Mouse (Mus musculus) spleen, adult 12 weeks (tissue): ENCODE data around the gene Mob1b.

Experiments
- DNase-seq: peaks from one replicate; pipeline ENCODE4 v3.0.0; 2022; ENCODE audit warnings: low spot score

The Mob1b gene

GRCm38 (mm10) chr5:88785059-88785458, 64.4 kb downstream of the Mob1b start:
- no peak for DNase-seq

DNA sequence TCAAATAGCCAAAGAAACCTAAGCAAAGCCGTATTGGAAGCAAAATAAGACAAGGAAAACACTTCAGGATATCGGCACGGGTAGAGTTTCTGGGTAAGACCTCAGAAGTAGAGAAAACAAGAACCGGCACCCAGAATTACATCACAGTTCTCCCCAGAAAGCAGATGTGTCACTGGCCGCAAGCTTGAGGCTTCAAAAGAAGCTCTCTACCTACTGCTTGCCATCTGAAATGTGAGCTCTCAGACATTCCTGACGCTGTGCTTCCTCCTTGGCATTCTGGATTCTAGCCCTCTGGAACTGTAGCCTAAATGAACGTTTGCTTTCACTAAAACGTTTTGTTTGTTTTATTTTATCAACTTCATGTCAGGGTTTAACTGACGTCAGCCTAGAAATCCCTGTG, 70.0 kb downstream of the Mob1b start:
- no peak for DNase-seq

DNA sequence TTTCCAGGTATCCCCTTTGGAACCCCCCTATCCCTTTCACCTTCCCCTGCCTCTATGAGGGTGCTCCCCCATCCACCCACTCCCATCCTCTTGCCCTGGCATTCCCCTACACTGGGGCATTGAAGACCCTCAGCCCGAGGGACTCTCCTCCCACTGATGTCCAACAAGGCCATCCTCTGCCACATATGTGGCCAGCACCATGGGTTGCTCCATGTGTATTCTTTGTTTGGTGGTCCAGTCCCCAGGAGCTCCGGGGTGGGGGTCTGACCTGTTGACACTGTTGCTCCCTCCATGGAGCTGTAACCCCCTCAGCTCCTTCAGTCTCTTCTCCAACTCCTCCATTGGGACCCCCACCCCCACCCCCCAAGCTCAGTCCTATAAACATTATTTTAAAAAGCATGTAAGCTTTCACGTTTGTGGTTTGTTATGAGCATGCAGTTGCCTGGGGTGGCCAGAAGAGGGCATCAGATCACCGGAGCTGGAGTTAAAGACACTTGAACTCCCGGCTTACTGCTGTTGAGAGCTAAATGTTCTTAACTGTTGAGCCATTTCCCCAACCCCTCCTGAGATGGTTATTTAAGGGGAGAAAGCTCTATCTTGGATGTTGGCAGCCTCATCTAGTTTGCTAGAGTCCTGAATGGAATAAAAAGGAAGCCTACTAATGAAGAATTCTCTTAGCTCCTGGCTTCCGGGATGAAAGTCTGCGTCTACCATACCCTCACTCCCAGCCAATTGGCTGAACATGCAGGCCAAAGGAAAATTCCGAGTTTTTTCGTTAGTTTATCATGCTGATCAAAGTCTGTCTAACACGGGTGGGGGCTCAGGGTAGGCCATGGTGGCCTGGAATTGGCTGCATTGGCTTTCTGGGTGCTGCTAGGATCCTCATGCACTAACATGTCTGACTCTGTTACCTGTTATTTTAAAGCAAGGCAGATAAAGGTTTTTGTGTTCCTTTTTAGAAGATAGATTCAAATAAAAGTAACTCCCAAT, 70.9 kb downstream of the Mob1b start:
- DNase-seq = peak; percentile 5

- DNase-seq = no peak
Measured at GRCm38 (mm10) chr5:88793676-88794075, 73.0 kb downstream of the Mob1b start.

DNA sequence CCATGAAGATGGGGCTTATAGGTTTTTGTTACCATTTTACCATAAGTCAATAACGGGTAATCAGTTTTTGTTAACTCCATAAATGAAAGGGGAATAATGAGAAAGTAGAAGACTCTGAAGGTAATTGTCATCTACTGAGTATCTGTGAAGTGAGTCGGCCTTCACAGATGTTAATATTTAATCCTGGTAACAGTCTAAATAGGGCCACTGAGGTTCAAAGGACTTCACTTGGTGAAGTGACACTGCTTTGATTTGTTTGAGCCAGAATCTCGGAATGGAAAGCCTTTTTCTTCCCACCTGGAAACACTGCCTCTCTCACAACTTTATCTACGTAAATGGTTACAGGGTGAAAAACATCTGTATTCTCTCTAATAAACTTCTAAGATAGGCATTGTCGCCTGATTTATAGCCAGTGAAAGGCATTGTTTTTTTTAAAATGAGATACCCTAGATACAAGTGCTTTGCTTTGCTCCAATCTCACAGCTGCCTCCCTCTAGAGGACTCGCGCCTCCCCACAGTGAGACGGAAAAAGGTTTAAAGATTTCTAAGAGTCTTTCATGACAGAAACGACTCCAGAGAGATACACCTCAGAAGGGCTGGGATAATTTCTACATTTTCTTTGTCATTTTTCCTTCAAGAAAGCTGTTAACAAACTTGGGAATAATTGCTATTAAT, 75.4 kb downstream of the Mob1b start:
- DNase-seq = no peak

- no peak for DNase-seq
Measured at GRCm38 (mm10) chr5:88796588-88796987, 75.9 kb downstream of the Mob1b start.

GRCm38 (mm10) chr5:88797121-88797520, 76.5 kb downstream of the Mob1b start:
- no peak for DNase-seq

DNA sequence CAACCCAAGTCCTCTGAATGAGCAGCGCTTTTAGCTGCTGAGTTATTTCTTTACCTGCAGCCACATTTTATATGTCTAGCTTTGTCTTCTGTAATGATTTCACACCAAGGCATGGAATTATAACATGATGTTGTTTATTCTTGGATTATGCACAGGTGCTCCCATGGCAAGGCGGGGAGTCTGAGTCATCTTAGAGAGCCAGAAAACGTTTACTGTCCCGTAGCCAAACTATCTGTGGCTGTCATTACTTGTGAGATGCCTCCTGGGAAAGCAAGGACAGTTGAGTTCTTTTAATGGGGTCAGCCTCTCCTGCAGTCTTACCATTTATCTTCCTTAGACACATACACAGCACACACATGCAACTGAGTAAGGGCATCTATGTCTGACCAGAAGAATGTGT, 85.0 kb downstream of the Mob1b start:
- no peak for DNase-seq

GRCm38 (mm10) chr5:88806278-88806677, 85.6 kb downstream of the Mob1b start:
- no peak for DNase-seq

GRCm38 (mm10) chr5:88807342-88807741, 86.7 kb downstream of the Mob1b start:
- no peak for DNase-seq

DNA sequence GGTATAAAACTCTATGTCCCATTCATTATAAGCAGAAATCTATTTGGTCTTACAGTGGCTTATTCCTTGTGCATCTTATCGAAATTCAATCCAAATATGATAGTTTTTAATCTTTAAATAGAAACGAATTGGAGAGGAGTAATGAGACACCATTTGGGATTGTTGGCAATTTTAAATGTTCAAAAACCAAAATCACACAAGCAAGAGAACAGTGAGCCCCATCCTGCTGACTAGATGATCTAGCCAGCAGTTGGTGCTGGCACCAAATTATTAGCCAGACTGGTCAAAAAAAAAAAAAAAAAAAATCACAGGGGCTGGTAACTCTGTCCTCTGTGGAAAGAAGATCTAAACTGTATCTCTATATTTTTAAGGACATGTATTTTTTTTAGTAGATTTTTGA, 92.5 kb downstream of the Mob1b start:
- DNase-seq = no peak
